Mouse (Mus musculus): ENCODE data around the gene Hoxa3.

GRCm38 (mm10) chr6:52246403-52246803, 33.3 kb upstream of the Hoxa3 start:
- no peak for TF ChIP-seq CTCF (IDR thresholded peaks at IDR 0.05; ENCODE audit: borderline replicate concordance, control insufficient read depth, extremely low read depth, insufficient read depth, low read length, poor library complexity)
- TF ChIP-seq POLR2A (IDR thresholded peaks at IDR 0.05; ENCODE audit: control insufficient read depth, extremely low read depth, insufficient read depth, low read length, poor library complexity): no peak
